Mouse (Mus musculus): ENCODE data around the gene C1qtnf1.

Gene C1qtnf1

DNA sequence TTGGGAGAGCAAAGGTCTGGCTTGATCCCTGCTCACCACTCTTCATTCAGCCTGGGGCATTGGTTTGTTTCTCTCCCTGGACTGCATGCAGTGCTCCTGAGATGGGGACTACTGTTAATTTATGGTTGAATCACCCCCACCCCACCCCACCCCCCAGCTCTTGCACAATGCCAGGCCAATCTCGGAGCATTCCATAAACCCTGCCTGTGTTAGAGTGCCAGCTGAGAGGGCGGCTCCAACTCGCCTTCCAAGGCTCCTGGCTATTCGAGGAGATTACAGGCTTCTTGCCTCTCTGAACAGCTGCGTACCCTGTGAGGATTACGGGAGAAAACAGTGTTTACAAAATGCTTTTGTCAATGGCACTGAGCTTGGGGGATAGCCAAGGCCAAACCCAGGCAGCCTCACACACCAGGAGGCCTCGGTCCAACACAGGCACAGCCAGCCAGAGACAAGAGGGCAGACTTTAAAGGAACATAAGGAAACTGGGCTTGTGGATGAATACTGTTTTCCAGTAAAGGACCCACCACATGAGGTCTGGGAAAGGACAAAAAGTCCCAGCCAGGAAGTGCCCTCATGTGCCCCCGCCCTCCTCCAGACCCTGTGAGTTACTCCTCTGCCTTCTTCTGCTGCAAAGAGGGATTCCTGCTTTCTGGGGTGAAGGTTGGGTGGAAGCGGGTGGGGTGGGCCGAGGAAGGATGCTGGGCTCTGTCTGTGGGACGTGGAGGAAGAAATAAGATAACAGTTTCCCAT, 10.8 kb downstream of the C1qtnf1 start:
- DNase-seq = peak; percentile 60

DNA sequence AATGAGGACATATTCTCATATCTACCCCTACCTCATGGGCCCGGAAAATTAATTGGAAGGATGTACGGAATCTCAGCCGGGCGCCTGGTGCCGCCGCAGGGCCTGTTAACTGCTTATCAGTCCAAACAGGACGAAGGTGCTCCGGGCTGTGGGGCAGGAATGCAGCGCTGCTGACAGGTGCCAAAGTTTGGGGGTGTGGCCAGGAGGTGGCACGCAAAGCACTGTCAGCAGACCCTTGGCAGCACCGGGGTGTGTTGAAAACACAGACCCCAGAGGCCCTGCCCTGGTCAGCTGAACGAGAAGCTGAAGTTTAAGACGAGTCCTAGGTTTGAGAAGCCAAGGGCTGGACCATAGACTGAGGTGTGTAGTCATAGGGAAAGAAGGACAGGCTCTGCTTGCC, 14.7 kb downstream of the C1qtnf1 start:
- peak; percentile 30 for DNase-seq

DNA sequence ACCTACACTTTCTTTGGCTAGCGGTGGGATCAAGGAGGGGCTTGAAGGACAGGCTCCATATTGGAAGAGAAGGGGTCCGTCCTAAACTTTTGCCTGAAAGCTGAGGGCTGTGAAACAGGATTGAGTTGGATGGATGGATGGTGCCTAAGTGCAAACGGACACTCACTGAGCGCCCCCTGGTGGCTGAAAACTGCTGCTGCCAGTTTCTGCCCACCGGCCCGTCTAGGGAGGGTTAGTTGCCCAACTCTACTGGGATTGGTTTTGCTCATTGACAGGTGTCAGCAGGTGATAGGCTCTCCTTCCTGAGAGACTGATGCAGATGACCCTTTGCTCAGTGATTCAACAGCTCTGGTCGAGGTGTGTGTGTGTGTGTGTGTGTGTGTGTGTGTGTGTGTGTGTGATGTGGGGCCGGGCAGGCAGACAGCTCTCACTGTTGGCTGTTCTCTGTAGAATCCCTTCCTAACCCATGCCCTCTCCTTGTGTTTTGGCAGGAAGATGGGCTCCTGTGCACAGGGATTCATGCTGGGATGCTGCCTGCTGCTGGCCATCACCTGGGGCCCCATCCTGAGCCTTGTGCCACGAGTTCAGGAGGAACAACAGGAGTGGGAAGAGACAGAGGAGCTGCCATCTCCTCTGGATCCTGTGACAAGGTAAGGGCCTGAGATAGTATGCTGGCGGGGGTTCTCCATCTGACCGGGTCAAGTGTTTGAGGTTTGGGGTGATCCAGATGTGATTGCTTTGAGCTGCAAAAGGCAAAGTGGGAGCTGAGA, 15.4 kb downstream of the C1qtnf1 start:
- peak; percentile 87 for DNase-seq

DNA sequence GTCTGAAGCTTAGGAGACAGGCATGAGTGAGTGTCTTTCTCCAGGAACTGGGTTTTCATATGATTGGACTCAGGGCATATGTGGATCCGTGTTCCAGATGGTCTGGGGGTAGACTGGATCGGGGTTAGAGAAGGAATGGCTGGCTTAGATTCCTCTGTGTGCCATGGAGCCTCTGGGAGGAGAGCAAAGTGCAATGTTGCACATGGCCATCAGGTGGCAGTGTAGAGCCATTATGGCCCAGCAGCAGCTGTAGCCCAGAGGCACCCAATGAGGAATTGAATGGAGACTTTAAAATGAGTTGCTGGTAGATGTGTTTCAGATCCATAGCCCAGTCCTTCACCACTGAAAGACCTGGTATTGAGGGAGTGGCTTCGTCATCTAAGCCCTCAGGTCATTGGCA, 17.8 kb downstream of the C1qtnf1 start:
- peak; percentile 77 for DNase-seq

DNA sequence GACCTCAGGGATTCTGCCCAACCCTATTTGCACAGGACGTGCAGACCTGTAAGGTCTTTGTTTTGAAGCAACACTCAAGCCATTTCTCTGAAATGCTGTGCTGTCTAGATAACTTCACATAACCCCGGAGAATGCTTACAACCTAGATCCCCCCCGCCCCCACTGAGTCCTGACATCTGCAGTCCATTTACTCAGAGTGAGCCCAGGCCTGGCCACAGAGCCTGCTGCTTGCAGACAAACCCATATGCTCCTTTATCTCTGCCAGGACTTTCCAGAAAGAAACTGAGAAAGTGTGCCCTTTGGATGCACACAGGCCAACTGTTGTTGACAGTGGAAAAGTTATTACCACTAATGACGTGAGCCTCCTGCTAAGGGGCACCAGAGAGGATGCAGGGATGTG, 19.3 kb downstream of the C1qtnf1 start:
- DNase-seq = no peak

DNA sequence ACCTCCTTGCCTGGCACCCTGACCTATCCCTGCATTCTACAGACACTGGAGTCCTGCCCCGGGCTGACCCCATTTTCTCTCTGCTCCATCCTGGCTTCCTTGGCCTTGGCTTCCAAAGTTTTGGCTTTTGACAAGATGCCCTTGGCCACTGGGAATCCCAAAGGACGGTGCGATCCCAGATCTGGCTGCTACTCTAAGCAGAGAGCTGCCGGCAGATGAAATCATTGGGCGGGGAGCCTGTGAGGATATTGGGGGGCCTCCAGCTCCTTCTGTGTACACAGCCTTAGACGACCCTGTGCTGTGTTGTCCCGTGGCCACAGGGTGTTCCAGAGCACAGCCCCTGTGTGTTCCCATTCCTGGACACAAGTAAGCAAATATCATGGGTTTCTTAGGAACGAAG, 20.4 kb downstream of the C1qtnf1 start:
- DNase-seq = no peak

DNA sequence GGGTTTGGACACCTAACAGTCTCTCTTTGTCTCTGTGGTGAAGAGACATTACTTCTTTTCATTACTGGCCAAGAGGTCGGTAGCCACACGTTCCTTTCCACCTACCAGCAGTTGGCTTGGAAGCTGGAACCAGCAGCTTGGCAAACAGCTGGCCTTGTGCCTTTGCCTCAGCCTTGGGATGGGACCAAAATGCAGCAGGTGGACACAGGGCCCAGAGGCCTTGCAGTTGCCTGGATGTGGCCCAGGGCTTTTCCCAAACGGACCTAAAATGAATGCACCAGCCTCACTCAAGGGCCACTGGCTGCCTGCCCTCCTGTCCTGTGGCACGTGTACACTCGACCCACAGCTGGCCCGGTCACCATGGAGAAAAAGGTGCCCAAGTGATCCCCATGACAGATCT, 23.2 kb downstream of the C1qtnf1 start:
- DNase-seq = no peak

DNA sequence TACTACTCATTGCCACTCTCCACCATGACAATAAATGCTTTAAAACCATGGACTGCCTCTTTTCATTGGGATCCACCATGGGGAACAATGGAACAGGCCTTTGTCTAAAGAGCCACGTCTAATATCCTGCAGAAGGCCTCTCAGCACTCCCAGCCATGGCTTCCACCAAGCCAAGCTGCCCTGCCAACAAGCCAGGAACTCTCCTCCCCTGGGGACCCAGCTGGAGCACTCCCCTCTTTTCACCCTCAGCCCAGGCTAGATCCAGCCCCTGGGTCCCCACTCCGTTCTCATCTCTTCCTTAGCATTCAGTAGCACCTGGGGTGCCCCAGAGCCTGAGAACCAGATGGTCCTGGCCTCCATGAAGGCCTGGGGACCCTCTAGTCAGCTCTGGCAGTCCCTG, 25.0 kb downstream of the C1qtnf1 start:
- no peak for DNase-seq

DNA sequence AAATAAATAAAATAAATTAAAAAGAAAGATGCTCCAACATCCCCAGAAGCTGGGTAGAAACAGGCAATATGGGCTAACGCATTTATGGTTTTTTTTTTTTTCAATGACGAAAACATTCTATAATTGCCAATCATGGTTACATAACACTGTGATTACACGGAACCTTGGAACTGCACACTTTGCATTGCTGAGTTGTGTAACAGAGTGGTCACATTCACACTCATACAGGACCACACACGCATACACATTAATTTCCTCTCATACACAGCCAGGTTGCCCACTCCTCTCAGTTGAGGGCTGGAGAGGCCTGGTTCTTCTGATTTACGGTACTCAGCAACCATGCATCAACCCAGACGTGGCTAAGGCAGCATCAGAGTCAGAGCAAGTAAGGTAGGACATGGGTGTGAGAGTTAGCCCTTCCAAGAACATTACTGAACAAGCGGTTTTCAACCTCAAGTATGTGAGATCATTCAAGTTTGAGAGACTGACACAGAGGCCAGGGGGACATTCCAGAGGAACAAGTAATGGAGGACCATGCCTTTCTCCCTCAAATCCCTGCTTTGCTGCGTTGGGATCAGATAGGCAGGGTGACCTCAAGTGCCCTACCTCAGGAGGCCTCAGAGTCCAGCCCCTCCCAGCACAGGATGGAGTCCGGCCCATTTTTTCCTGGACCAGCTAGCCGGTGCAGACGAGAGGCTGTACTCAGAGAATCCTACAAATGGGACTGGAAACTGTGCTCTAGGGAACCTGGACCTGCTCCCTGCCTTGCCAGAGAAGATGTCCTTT, 26.1 kb downstream of the C1qtnf1 start:
- DNase-seq = no peak

DNA sequence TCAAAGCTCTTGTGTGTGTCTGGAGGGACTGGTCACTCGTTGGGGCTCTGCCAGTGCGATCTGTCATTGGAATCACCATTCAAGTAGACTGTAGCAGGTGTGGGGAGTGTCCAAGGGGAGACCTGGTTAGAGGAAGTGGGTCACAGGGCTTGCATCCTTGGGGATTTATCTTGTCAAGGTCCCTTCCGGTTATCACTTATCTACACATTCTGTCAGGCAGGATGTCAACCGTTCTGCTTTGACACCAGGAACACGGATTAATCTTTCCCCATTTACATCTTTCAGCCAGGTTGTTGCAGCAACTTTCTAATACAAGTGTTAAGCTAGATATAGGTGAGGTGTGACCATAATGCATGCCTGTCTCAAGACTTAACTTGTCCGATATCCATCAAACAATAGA, 27.8 kb downstream of the C1qtnf1 start:
- DNase-seq = no peak

DNA sequence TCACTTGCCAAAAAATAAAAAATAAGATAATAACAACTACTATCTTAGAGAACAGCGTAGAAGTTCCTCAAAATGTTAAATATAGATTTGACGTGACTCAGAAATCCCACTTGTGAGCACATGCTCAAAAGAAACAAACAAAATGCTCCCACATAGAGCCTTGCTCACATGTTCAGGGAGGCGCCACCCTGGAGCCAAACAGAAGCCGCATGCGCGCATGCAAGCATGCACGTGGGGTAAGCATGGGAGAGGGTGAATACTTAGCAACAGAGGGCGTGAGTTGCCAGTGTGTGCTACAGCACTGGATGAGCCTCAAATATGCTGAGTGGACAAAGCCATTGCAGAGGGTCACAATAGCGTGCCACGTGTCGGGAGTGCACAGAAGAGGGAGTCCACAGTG, 28.9 kb downstream of the C1qtnf1 start:
- DNase-seq = no peak

DNA sequence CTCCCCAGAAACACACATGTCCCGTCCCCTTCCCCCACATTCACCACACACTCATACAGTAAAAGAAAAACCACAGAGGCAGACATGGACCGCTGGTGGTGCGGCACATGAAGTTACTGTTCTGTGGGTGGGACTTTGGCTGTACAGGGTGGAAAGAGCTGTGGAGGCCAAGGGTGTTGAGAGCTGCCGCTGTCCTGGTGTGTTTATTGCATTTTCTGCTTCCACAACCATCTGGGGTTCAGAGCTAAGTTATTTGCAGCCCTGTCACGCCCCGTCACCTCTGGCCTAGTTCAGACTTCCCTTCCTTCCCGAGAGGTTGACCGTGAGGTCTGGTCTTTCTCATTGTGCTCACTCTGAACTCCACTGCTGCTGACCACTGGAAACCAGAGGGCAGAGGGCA, 31.0 kb downstream of the C1qtnf1 start:
- DNase-seq = peak; percentile 63

DNA sequence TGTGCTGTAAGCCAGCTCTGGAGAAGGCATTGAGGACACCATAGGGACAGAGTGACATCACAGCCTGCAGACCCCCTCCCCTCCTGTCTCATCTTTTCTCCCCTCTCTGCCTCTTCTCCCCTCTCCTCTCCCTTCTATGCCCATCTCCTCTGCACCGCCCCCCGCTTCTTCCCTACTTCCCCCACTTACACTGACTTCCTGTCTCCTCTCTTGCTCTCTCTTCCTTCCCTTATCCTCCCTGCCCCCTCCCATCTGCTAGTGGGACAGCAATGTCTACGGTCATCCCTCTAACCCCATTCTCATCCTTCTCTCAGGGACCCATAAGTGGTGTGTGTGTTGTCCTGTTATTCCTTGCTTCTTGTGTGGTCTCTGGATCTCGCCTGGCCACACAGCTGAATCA, 31.5 kb downstream of the C1qtnf1 start:
- no peak for DNase-seq

DNA sequence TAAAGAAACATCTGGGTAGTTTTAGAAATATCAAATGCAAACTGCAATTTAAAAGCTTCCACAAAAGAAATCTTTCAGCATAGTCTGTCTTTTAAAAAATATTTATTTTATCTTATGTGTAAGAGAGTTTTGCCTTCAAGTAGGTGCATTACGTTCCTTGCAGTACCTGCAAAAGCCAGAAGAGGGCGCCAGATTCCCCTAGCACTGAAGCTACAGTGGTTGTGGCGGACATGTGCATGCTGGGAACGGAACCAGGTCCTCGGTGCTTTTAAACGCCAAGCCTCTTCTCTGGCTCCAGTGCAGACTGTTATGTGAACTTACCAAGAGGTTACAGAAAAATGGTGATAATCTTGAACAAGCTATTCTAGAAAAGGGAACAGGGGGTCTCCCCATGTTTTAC, 32.3 kb downstream of the C1qtnf1 start:
- DNase-seq = no peak

DNA sequence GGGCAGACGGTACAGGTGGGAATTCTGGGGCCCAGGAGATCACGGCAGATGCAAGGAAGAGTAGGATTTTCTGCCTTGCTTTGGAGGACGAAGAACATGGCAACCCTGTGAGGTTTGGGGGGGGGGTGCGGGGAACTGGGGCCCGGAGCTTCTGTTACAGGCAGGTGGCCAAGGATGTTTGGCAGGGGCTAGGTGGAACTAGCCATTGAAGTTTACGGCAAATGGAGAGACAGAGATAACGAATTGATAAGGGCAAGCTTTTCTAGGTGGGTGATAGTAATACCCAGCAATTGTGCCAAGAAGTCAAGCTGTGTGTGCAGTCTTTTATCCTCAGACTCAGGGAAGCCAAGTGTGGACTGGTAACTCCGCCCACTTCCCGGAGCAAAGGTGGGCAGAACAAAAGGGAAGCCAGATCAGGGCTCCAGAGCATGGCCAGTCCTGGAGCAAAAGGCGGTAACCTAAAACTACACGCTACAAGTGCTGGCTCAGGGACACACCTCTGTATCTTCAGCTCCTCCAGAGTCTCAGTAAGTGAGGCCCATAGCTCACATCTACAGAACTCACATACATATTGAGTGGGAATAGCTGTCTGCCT, 39.5 kb downstream of the C1qtnf1 start:
- DNase-seq = no peak

DNA sequence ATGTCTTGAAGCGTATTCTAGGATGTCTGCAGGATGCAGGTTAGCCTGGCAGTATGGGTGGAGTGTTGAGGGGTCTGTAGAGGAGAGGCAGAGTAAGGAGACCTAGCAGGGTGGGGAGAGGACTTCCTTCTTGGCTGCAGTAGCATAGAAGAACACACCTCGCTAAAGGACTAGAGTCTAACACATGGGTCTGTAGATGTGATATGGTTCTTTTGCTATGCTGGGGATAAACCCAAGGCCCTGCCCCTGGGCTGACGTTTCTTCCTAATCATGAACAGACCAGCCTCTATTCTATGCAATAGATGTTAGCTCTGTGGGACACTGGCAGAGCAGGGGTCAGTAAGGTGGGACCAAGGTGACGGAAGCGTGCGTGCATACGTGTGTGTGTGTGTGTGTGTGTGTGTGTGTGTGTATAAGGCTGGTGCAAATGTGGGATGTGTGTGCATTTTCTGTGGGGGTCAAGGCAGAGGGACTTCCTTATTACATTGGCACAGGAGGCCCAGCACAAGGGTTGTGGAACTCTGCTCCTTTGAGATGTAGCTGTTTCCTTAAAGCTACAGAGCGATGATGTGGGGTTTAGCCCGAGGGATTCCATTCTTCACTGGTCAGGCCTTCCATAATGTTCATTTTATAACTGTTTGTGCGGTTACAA, 41.6 kb downstream of the C1qtnf1 start:
- DNase-seq = no peak

DNA sequence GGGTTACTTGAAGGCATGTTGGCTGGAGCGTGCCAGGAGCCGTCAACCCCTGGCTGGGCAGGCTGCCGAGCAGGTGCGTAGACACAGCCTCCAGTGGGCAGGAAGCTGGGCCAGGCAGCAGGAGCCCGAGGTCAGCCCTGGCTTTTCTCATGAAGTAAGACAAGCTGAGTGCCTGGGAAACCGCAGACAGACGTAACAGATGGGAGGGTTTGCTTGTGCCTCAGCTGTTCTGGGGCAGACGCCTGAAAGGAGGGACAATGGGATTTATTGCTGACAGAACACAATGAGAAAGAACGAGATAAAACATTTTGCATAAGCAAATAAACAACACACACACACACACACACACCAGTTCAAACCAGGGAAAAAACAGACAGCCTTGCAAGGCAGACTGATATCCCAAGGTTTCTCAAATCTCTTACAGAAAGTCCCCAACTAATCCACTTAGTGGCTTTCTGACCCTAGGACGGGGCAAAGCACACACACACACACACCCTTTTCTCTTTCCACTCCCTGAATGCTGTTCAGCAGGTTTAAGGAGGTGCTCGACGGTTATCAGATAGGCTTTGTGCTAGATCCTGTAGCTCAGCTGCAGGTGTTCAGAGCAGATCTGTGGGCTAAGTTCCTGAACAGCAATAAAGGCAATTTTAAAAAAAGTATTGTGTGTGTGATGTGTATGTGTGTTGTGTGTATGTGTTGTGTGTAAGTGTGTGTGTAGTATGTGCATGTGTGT, 42.4 kb downstream of the C1qtnf1 start:
- DNase-seq = peak; percentile 38

DNA sequence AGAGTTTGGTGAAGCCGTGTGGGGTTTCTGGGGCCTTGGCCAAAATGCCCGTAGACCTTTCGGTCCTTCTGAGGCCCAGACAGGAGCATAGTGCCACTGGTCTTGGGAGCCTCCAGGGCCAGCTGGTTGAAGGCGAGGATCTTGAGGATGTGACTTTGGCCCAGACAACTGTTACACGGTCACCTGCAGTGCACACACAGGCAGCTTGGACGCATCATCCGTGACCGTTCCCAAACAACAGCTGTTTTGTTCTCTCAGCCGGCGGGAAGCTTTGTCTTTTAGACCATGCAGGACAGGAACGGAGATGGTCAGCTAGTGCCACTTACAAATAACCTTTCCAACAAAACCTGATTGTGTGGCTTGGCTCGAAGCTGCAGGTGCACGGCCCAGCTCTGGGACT, 43.7 kb downstream of the C1qtnf1 start:
- no peak for DNase-seq

DNA sequence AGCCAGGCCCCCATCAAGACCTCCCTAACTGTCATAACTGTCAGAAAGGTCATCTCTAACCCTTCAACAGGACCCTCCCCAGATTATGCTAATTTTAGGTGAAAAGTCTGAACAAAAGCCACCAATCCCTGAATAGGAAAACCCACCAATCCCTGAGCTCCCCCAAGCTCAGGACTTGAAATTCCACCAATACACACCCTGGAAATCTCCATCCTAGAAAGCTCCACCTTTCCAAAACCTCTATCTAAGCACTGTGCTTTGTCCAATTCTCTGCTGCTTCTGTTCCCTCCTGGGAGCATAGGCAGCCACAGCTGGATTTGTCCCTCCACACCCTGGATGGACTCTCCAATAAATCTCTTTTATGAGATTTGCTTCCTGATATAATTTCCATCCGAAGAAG, 45.2 kb downstream of the C1qtnf1 start:
- no peak for DNase-seq

DNA sequence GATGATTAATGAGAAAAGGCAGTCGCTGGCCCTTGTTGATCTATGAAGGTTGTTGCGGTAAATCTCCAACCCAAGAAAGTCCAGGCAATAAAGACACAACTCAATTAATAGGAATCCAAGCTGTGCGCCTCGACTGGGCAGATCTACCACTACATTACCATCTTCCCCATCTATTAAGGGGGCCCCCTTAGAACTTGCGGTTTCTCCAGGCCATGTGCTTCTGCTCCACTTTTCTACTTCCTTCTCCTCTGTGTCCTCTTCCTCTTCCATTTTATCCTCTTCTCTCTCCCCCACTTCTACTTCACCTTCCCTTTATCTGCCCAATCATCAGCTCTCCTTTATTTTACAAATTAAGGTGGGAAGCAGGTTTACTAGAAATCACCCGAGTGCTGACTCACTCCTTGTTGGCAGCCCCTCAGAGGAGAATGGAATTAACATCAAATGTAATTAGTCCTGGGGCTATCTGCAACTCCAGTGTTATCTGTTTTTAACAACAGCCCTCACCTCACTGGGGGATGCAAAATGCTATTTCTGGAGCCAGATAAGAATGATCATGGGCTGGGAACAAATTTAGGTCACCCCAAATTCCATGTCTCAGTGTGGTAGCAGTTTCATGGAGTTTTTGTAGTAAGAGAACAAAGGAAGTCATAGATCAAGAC, 46.0 kb downstream of the C1qtnf1 start:
- DNase-seq = no peak

DNA sequence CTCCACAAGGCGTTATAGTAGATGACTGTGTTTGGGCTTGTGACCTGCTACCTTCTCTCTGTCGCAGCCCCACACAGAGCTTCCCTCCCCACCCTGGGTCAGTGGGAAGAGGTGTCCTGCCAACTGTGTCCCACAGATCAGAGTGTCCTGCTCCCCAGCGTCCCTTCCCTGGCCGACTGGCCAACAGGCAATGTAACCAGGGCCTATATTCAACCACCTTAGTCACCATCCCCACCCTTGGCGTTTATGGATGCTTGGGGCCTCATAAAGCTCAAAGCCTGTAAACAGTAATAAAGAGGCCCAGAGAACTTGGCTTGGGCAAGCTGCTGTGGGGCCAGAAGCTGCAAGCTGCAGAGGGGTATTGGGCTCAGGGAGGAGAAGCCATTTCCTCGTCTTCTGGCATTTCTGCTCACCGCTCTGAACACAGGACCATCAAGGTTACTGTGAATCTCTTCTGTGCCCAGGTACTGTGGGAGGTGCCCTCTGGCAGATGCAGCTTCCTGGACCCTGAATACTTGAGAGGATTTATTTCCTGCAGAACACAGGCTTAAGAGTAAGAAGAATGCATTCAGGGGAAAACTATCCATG, 47.6 kb downstream of the C1qtnf1 start:
- DNase-seq = no peak

Data from lung, postnatal 10 days (tissue).